Mouse (Mus musculus) liver, embryonic 14.5 days (tissue): ENCODE measurements at regions not wholly inside any gene's neighbourhood (a gene's known extent, or its start where the extent isn't known, plus 50 kb on each side); places are given as distances from the start of the nearest gene placed in this dataset.

Experiments
- CTCF ChIP-seq: IDR thresholded peaks from 2 replicates; pipeline ENCODE4 v1.5.1; 2016; ENCODE audit warnings: antibody characterized with exemption, low read depth, control low read depth
- EP300 ChIP-seq: IDR thresholded peaks from 2 replicates; pipeline ENCODE4 v1.6.1; 2016; ENCODE audit warnings: antibody characterized with exemption, low read depth

GRCm38 (mm10) chr2:45369432-45369831, 252.2 kb upstream of the Zeb2 start:
- TF ChIP-seq CTCF (no peak), EP300 (no peak)
